Mouse (Mus musculus) small intestine, adult 2 months (tissue): ENCODE measurements around the gene Acnat1.

ENCODE experiments used
- CTCF ChIP-seq: fragments of 200-500 bp; IDR thresholded peaks from 2 replicates; pipeline ENCODE4 v1.5.1; 2012; ENCODE audit warnings: low read depth, mild to moderate bottlenecking, control low read depth, inconsistent platforms, low read length, moderate library complexity, mixed read lengths; ENCODE audit not compliant: insufficient replicate concordance, insufficient read length; ENCODE audit errors: extremely low read depth
- POLR2A ChIP-seq: fragments of 200-500 bp; IDR thresholded peaks from 2 replicates; pipeline ENCODE4 v1.6.1; 2012; ENCODE audit warnings: low read depth, mild to moderate bottlenecking, control low read depth, inconsistent platforms, low read length, moderate library complexity

- TF ChIP-seq CTCF (no peak), POLR2A (no peak)
Measured at GRCm38 (mm10) chr4:49469435-49470151, 4.1 kb downstream of the Acnat1 start.
